Mouse (Mus musculus) liver, embryonic 14.5 days (tissue): Measurements from ENCODE around the gene Cyp27a1. TPM values are rescaled to one million over a fixed set of nuclear protein-coding genes. Genes with fewer than 3 reads are reported as not detected.

ENCODE experiments used
- ATAC-seq: fragments of 200-750 bp; cut with Nextera tagmentation; 2 replicates; pipeline ENCODE4 v1.8.0; 2017; ENCODE audit warnings: moderate number of reproducible peaks, mild to moderate bottlenecking, moderate library complexity; ENCODE audit not compliant: insufficient read depth
- DNase-seq, 3 experiments: peaks; one replicate each; pipeline ENCODE4 v3.0.0-alpha.2; 2012 to 2013; ENCODE audit warnings: low read depth in 3 of 3, low spot score in 3 of 3
- H3K27ac ChIP-seq: fragments of 300-500 bp; sonication (generic); 2 replicates; pipeline ENCODE4 v1.5.1; 2014; ENCODE audit warnings: moderate library complexity, mild to moderate bottlenecking, control low read depth, inconsistent platforms
- H3K27me3 ChIP-seq: fragments of 300-500 bp; sonication (generic); 2 replicates; pipeline ENCODE4 v1.6.1; 2014; ENCODE audit warnings: mild to moderate bottlenecking, low read length, moderate library complexity; ENCODE audit not compliant: control insufficient read depth, insufficient read depth
- H3K36me3 ChIP-seq: fragments of 300-500 bp; sonication (generic); replicated peaks from 2 replicates; pipeline ENCODE4 v1.6.1; 2014; ENCODE audit warnings: low read depth; ENCODE audit not compliant: control insufficient read depth, insufficient read depth
- H3K4me1 ChIP-seq, 2 experiments: fragments of 200-500 bp in 1 of 2; fragments of 300-500 bp in 1 of 2; sonication (generic) in 1 of 2; replicated peaks; 2 replicates each; pipeline ENCODE4 v1.6.1; 2012 to 2014; ENCODE audit warnings: antibody characterized with exemption in 1 of 2, inconsistent platforms in 1 of 2, low read length in 1 of 2; ENCODE audit not compliant: control insufficient read depth in 2 of 2, insufficient read depth in 2 of 2
- H3K4me2 ChIP-seq: fragments of 300-500 bp; sonication (generic); 2 replicates; pipeline ENCODE4 v1.6.1; 2014; ENCODE audit warnings: low read depth, mild to moderate bottlenecking, control low read depth, moderate library complexity
- H3K4me3 ChIP-seq, 2 experiments: fragments of 200-500 bp in 1 of 2; fragments of 300-500 bp in 1 of 2; sonication (generic) in 1 of 2; 2 replicates each; pipeline ENCODE4 v1.5.1; 2012 to 2014; ENCODE audit warnings: low read depth in 2 of 2, low read length in 2 of 2, mild to moderate bottlenecking in 2 of 2, control low read depth in 1 of 2, inconsistent platforms in 1 of 2, moderate library complexity in 1 of 2; ENCODE audit not compliant: insufficient read depth in 1 of 2
- H3K9ac ChIP-seq: fragments of 300-500 bp; sonication (generic); replicated peaks from 2 replicates; pipeline ENCODE4 v1.6.1; 2014; ENCODE audit warnings: mild to moderate bottlenecking, control low read depth, moderate library complexity
- H3K9me3 ChIP-seq: fragments of 300-500 bp; sonication (generic); 2 replicates; pipeline ENCODE4 v1.6.1; 2016; ENCODE audit warnings: low read length, mixed read lengths; ENCODE audit not compliant: control insufficient read depth
- CTCF ChIP-seq: IDR thresholded peaks from 2 replicates; pipeline ENCODE4 v1.5.1; 2016; ENCODE audit warnings: antibody characterized with exemption, low read depth, control low read depth
- EP300 ChIP-seq: IDR thresholded peaks from 2 replicates; pipeline ENCODE4 v1.6.1; 2016; ENCODE audit warnings: antibody characterized with exemption, low read depth
- WGBS: fragments of 180-500 bp; shearing (Covaris S2); extraction: QIAGEN DNeasy Blood & Tissue Kit; methylation state at CpG from one replicate; pipeline ENCODE4 v1.1.7; 2014; ENCODE audit not compliant: insufficient replicate concordance; 5-methylcytosine and 5-hydroxymethylcytosine counted together
- polyA plus RNA-seq, 2 experiments: library from polyadenylated mRNA; depleted of rRNA in 1 of 2; stranded (reverse) in 1 of 2; unstranded in 1 of 2; fragments of >200 nt; fragmentation: Nextera tagmentation in 1 of 2; extraction: Ambion mirVana in 1 of 2; gene quantifications; 2 replicates each; pipeline versions ENCODE4 v1.2.1 to v1.2.3; 2012 to 2014

Cyp27a1 gene
- polyA plus RNA-seq, 2 experiments = 3.3 to 5.0 TPM

DNA sequence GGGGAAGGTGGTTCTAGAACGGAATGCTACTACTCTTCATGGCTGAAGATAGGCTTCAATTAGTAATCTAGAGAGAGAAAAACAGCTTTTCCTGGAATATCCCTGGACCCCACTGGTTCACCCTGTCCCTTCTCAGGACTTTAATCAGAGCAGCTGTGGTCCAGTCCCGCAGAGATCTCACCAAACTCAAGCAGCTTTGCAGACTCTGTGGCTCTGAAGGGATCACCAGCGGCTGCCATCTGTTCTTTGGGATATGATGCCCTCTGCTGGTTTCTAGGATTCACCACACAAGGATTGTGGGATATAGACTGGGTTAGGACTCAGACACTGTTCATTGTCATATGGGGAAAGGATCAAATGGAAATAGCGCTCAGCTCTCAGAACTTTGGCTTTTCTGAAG, 46.4 kb downstream of the Cyp27a1 start:
- Histone ChIP-seq H3K27ac (no peak overlapping the region), H3K27me3 (no peaks in the 10 kb centered on the region), H3K4me2 (no peak overlapping the region), H3K9ac (no peak overlapping the region), H3K4me3 (no peak overlapping the region), H3K4me1 (no peaks in the 10 kb centered on the region), H3K36me3 (no peaks in the 10 kb centered on the region), H3K9me3 (no peaks in the 10 kb centered on the region)
- DNase-seq = peak in 1 of 3 experiments; percentile 16
- ATAC-seq = no peak
- WGBS = 20% methylated on average over 4 of the region's 4 CpGs
- peak; percentile 59 for TF ChIP-seq CTCF
- TF ChIP-seq EP300 = no peak

DNA sequence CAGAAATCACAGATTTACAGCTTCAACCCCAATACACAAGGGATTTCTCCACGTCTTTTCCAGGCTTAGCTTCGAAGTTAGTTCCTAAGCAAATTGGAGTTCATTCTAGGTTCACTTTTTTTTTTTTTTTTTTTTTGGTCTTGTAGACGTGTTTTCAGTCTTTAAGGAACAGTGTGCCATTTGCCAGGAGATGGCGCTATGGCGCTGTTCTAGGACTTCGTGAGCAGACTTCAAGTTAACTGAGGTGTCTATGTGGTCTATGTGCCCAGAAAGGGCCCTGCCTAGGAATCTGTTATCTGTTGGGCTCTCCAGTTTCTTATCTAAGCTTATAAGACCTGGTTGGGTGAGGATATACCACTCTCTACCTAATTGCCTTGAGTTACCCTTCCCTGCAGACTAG, 49.7 kb downstream of the Cyp27a1 start:
- 4% methylated on average over 6 of the region's 6 CpGs for WGBS
- no peak for TF ChIP-seq EP300
- peak; percentile 50 for TF ChIP-seq CTCF

DNA sequence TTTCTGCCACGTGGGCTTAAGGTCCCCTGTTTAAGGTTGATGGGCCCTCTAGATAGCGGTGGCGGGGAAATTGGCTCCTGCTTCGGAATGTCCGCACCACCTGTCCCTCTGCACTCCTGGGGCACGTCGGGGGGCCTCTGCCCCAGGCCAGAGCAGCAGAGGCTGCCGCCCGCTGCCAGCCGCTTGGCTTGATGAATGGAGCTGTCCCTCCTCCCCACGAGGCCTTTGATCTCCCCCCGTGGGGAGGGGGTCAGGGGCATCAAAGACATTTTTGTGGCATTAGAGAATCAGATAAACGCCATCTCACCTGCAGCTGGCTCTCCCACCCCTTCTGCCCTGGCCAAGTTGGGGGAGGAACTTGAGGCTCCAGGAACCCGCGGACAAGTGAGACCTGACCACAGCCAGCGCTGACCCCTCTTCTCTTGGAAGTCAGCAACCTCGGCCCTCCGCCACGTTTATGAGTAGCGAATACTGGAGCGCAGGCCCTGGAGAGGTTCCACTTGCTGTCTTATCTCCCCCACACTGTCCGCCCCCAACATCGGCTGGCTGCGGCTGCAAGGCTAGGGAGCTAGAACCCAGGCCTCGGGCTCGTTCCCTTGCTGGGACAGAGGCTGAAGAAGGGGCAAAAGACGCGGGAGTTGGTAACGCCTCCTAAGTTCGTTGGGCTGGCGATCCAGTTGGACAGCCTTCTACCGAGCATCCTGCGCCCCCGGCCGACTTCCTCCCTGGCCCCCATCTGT, 57.5 kb downstream of the Cyp27a1 start:
- Histone ChIP-seq H3K27me3 (peaks cover 67% of the 10 kb centered on the region), H3K27ac (no peak overlapping the region), H3K36me3 (no peaks in the 10 kb centered on the region), H3K4me3 (no peak overlapping the region), H3K9ac (no peak overlapping the region), H3K9me3 (no peaks in the 10 kb centered on the region), H3K4me2 (no peak overlapping the region; the same call in 1 of the 2 replicates), H3K4me1 (no peaks in the 10 kb centered on the region; a peak in 1 of 4 replicates)
- no peak for DNase-seq
- 4% methylated on average over 35 of the region's 35 CpGs for WGBS
- no peak for ATAC-seq
- no peak for TF ChIP-seq EP300

More for the DNA sequence above, 49.7 kb downstream of the Cyp27a1 start:
- H3K4me2 ChIP-seq = no peak overlapping the region
- no peak overlapping the region for H3K9ac ChIP-seq
- no peak overlapping the region for H3K4me3 ChIP-seq
- no peaks in the 10 kb centered on the region for H3K36me3 ChIP-seq
- H3K27me3 ChIP-seq = no peaks in the 10 kb centered on the region; the same call in 1 of the 2 replicates
- H3K9me3 ChIP-seq = no peaks in the 10 kb centered on the region
- DNase-seq (peak; percentile 39 to 47 (median 45)), ATAC-seq (no peak)
- H3K27ac ChIP-seq = no peak overlapping the region
- H3K4me1 ChIP-seq = no peaks in the 10 kb centered on the region

DNA sequence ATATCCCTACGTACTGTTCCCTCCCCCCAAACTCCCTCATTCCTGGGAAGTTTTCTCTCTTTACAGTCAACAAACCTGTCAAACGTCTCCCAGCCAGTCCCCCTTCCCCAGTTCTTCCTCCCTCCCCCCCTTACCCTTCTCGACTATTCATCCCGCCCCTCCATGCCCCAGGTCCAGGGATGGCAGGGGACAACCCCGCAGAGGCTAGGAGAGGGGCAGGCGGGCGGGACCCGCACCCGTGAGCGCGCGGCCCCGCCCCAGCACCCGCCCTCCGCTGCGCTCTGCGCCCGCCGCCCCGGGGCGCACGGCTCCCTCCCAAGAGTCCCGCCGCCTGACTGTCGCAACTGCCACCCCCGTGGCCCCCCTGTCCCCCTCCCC, 58.1 kb downstream of the Cyp27a1 start:
- H3K4me2 ChIP-seq = peak overlapping the region; percentile 34
- no peak for ATAC-seq

DNA sequence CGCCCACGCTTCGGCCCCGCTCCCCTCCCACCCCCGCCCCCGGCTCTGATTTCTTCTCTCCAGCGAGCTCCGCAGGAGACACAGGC, 58.3 kb downstream of the Cyp27a1 start, which contains the start of gene Wnt6:
Gene Wnt6, plus strand, starts transcription at position 48 of the 86 bp plus-strand sequence.
- H3K27me3 ChIP-seq = peaks cover 67% of the 10 kb centered on the region
- H3K9ac ChIP-seq = no peak within 1 kb of the TSS
- no peak for TF ChIP-seq EP300
- no peak for TF ChIP-seq CTCF
- H3K4me1 ChIP-seq = no peaks in the 10 kb centered on the region; a peak in 1 of 4 replicates
- no peak for DNase-seq
- WGBS = 0% methylated on average over 4 of the region's 8 CpGs
- H3K4me2 ChIP-seq = peak within 1 kb of the TSS; percentile 34
- H3K4me3 ChIP-seq = peak within 1 kb of the TSS in 1 of 2 experiments; percentile 8; a peak in 2 of 4 replicates
- no peaks in the 10 kb centered on the region for H3K36me3 ChIP-seq
- H3K27ac ChIP-seq = no peak within 1 kb of the TSS
- no peaks in the 10 kb centered on the region for H3K9me3 ChIP-seq
- ATAC-seq = no peak

More for the DNA sequence above, 58.1 kb downstream of the Cyp27a1 start:
- Histone ChIP-seq H3K4me3 (peak overlapping the region in 1 of 2 experiments; percentile 8; a peak in 1 of 4 replicates), H3K4me1 (no peaks in the 10 kb centered on the region; a peak in 1 of 4 replicates), H3K27ac (no peak overlapping the region), H3K9me3 (no peaks in the 10 kb centered on the region), H3K9ac (no peak overlapping the region), H3K27me3 (peaks cover 67% of the 10 kb centered on the region), H3K36me3 (no peaks in the 10 kb centered on the region)
- 3% methylated on average over 24 of the region's 26 CpGs for WGBS
- TF ChIP-seq CTCF (no peak), EP300 (no peak)
- DNase-seq = no peak
